Mouse (Mus musculus): ENCODE measurements around the gene Fam184a.

DNA sequence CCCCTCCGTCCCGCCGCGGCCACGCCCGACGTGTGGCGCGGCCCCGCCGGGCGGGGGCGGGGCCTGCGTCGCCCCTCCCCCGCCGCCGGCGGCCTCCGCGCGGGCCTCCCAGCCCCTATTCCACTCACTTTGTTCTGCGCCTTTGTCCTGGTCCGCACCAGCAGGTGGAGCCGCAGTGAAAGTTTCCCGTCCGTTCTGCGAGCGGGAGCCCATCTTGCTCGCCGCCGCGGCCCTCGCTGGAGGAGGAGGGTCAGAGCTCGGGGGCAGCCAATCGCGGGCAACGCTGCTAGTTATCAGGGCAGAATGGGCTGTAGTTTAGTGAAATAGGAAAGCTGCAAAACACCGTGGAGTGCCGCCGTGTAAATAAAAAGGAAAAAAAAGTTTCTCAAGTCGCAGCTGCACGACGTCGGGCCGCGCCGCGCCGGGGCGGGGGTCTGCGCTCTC is 154.2 kb downstream of the Fam184a start, which contains the start of gene Asf1a:
- TF ChIP-seq CTCF (IDR thresholded peaks at IDR 0.05; ENCODE audit: low read depth, low read length) (no peak), TAL1 (conservative IDR thresholded peaks at IDR 0.05; ENCODE audit: low read depth, low read length) (no peak), GATA1 (IDR thresholded peaks at IDR 0.05; ENCODE audit: borderline replicate concordance, low read length) (no peak), POLR2AphosphoS5 (IDR thresholded peaks at IDR 0.05; ENCODE audit: insufficient replicate concordance, low read depth, low read length) (no peak)

Measured in G1E (cell line).